ENCODE assay signal across 28 mouse cellular contexts in genomic region chr11:95583396-95583795, GRCm38 (mm10). TPM values are rescaled to one million over a fixed set of nuclear protein-coding genes. Genes with fewer than 3 reads are reported as not detected.
DNase-seq lines count a peak whose midpoint lies in the region; ATAC-seq lines count a peak whose summit lies in the region.
"Had no signal": no experiment of that assay in that cellular context is flagged by ENCODE, and none has a peak within 500 bp of the region (broad histone marks: within the 10 kb centered on the region; RNA-seq: fewer than 3 reads in every experiment).

No protein-coding gene starts in this region.

- no peak overlapping the region for H3K4me2 ChIP-seq in forebrain, embryonic 11.5 days (ENCODE audit: low read depth, low read length, severe bottlenecking)
- H3K4me2 ChIP-seq in forebrain, embryonic 15.5 days (replicated peaks): no peak overlapping the region
- no peak overlapping the region for H3K4me2 ChIP-seq in hindbrain, embryonic 11.5 days (replicated peaks; ENCODE audit: low read depth, low read length)
- H3K4me2 ChIP-seq: forebrain, embryonic 13.5 days; heart, embryonic 13.5 days; intestine, embryonic 15.5 days had no signal

- DNase-seq in forebrain, embryonic 11.5 days (ENCODE audit: low spot score): peak; percentile 40
- DNase-seq in ovary, postnatal 36 days (ENCODE audit: low spot score): peak; percentile 2
- DNase-seq in ovary, postnatal 10 days (ENCODE audit: low spot score): no peak
- peak; percentile 67 for DNase-seq in ZHBTc4 (ENCODE audit: low read depth, low spot score)
- no peak for DNase-seq in gastrocnemius, adult 18-20 months (ENCODE audit: low spot score)
- no peak for DNase-seq in hindbrain, embryonic 11.5 days (ENCODE audit: low spot score)
- DNase-seq in lung, adult 18-20 months: no peak
- DNase-seq: adrenal gland, adult 2 months; adrenal gland, postnatal 14 days; cerebellum, adult 11 months; cerebellum, adult 2 months; cerebellum, adult 9-11 months; cerebellum, postnatal 25 days; forebrain, postnatal 0 days; gastrocnemius, postnatal 25 days; heart, postnatal 14 days had no signal

- H3K36me3 ChIP-seq in forebrain, embryonic 11.5 days (ENCODE audit: control insufficient read depth, insufficient read depth, low read length): no peaks in the 10 kb centered on the region
- H3K36me3 ChIP-seq in forebrain, embryonic 15.5 days: no peaks in the 10 kb centered on the region
- no peaks in the 10 kb centered on the region for H3K36me3 ChIP-seq in hindbrain, embryonic 11.5 days (ENCODE audit: control insufficient read depth, insufficient read depth, low read length)
- H3K36me3 ChIP-seq: heart, embryonic 13.5 days; hindbrain, embryonic 13.5 days; intestine, embryonic 15.5 days had no signal

- no peak overlapping the region for H3K27ac ChIP-seq in forebrain, embryonic 11.5 days (ENCODE audit: low read depth, low read length)
- no peak overlapping the region for H3K27ac ChIP-seq in forebrain, embryonic 15.5 days (replicated peaks)
- H3K27ac ChIP-seq in hindbrain, embryonic 11.5 days (ENCODE audit: low read depth, low read length): no peak overlapping the region
- H3K27ac ChIP-seq: embryonic facial prominence, embryonic 13.5 days; forebrain, embryonic 13.5 days; heart, adult 2 months; heart, embryonic 10.5 days; heart, embryonic 13.5 days; hindbrain, embryonic 13.5 days; intestine, embryonic 15.5 days had no signal

- no peak for ATAC-seq in forebrain, embryonic 11.5 days (replicated peaks; ENCODE audit: low FRiP score)
- ATAC-seq in forebrain, embryonic 15.5 days (replicated peaks): no peak
- ATAC-seq in hindbrain, embryonic 11.5 days (ENCODE audit: low FRiP score): no peak
- ATAC-seq: forebrain, embryonic 13.5 days; forebrain, postnatal 0 days; hindbrain, embryonic 16.5 days; intestine, embryonic 15.5 days had no signal

- peaks cover 84% of the 10 kb centered on the region for H3K27me3 ChIP-seq in forebrain, embryonic 11.5 days (ENCODE audit: control insufficient read depth, insufficient read depth, low read length)
- H3K27me3 ChIP-seq in forebrain, embryonic 15.5 days: peaks cover 82% of the 10 kb centered on the region
- H3K27me3 ChIP-seq in hindbrain, embryonic 11.5 days (ENCODE audit: control insufficient read depth, insufficient read depth, low read length): peaks cover 70% of the 10 kb centered on the region

- H3K4me1 ChIP-seq in forebrain, embryonic 11.5 days (replicated peaks; ENCODE audit: control insufficient read depth, insufficient read depth, low read length): peaks cover 7% of the 10 kb centered on the region; the same call in 1 of the 2 replicates
- H3K4me1 ChIP-seq in forebrain, embryonic 15.5 days: peaks cover 31% of the 10 kb centered on the region
- H3K4me1 ChIP-seq in hindbrain, embryonic 11.5 days (replicated peaks; ENCODE audit: control insufficient read depth, insufficient read depth, low read length): peaks cover 15% of the 10 kb centered on the region

- H3K9me3 ChIP-seq in forebrain, embryonic 11.5 days (ENCODE audit: control insufficient read depth, low read length): no peaks in the 10 kb centered on the region
- no peaks in the 10 kb centered on the region for H3K9me3 ChIP-seq in forebrain, embryonic 15.5 days
- no peaks in the 10 kb centered on the region for H3K9me3 ChIP-seq in hindbrain, embryonic 11.5 days (ENCODE audit: control insufficient read depth, low read length)
- H3K9me3 ChIP-seq: embryonic facial prominence, embryonic 13.5 days; forebrain, embryonic 13.5 days; heart, embryonic 10.5 days; heart, embryonic 13.5 days; hindbrain, embryonic 13.5 days; intestine, embryonic 15.5 days had no signal

- 61% methylated on average over 6 of the region's 6 CpGs for WGBS in forebrain, embryonic 11.5 days
- 59% methylated on average over 6 of the region's 6 CpGs for WGBS in forebrain, embryonic 15.5 days
- 51% methylated on average over 6 of the region's 6 CpGs for WGBS in hindbrain, embryonic 11.5 days

- no peak overlapping the region for H3K9ac ChIP-seq in forebrain, embryonic 11.5 days (ENCODE audit: low read length)
- no peak overlapping the region for H3K9ac ChIP-seq in forebrain, embryonic 15.5 days (replicated peaks)
- H3K9ac ChIP-seq in hindbrain, embryonic 11.5 days (ENCODE audit: low read depth, low read length): no peak overlapping the region
- H3K9ac ChIP-seq: embryonic facial prominence, embryonic 13.5 days; forebrain, embryonic 13.5 days; forebrain, postnatal 0 days; heart, embryonic 13.5 days; hindbrain, embryonic 13.5 days; intestine, embryonic 15.5 days had no signal

- H3K4me3 ChIP-seq in forebrain, embryonic 11.5 days (ENCODE audit: low read depth, low read length): no peak overlapping the region
- no peak overlapping the region for H3K4me3 ChIP-seq in forebrain, embryonic 15.5 days
- no peak overlapping the region for H3K4me3 ChIP-seq in hindbrain, embryonic 11.5 days (ENCODE audit: low read depth, low read length)
- H3K4me3 ChIP-seq: embryonic facial prominence, embryonic 13.5 days; erythroblast, embryonic 14.5 days; forebrain, embryonic 13.5 days; heart, adult 2 months; heart, embryonic 10.5 days; heart, embryonic 13.5 days; hindbrain, embryonic 13.5 days; intestine, embryonic 15.5 days had no signal

RNA-seq across cellular contexts. Expression of gene Ngfr, which starts 4.1 kb away (rescaled TPM):
- 10.5 and 11.5 TPM in 2 replicates for polyA plus RNA-seq in forebrain, embryonic 11.5 days (2014; fragmentation: Nextera tagmentation; extraction: Ambion mirVana)
- 6.1 and 7.9 TPM in 2 replicates for polyA plus RNA-seq in forebrain, embryonic 15.5 days (2015; fragmentation: Nextera tagmentation; extraction: Ambion mirVana)
- under 1 TPM; 0.34 to 0.38 TPM for total RNA-seq in gastrocnemius, adult 18-20 months (2021)
- polyA plus RNA-seq in hindbrain, embryonic 11.5 days (2014; fragmentation: Nextera tagmentation; extraction: Ambion mirVana): 27.7 and 29.6 TPM in 2 replicates
- total RNA-seq: common myeloid progenitor, adult 5-6 weeks; hematopoietic stem cell, adult 5-6 weeks had no signal

Comparison
In these comparisons a context has a peak if more than half of its experiments do, and no peak if none do; other contexts are left out.
1. DNase-seq: peak in forebrain, embryonic 11.5 days (single experiment), ovary, postnatal 36 days (single experiment) and ZHBTc4 (single experiment); none in ovary, postnatal 10 days (single experiment), gastrocnemius, adult 18-20 months (single experiment), hindbrain, embryonic 11.5 days (single experiment) and lung, adult 18-20 months (0 of 2).